Mouse (Mus musculus): ENCODE data around the gene Nisch. TPM values are rescaled to one million over a fixed set of nuclear protein-coding genes. Genes with fewer than 3 reads are reported as not detected.

The Nisch gene
- polyA plus RNA-seq, 1 experiment from 2014 or later: 368 TPM

DNA sequence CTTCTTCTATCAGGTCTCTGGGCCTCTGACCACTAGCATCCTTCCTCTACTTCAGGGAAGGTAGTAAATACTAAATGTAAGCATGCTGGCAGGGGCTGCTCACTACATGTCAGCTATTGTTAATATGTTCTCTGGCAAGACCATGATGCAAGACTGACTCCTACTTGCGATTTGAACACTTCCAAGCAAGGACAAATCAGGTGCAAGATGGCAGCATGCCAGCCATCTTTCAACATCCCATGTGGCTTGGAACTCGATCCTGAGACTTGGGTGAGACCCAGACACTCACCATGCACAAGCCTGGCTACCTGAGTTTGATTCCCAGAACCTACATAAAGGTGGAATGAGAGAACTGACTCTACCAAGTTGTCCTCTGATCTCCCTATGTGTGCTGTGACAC is 24.8 kb downstream of the Nisch start:
- Histone ChIP-seq H3K27ac (ENCODE audit: low read length) (no peak overlapping the region), H3K27me3 (ENCODE audit: control insufficient read depth, insufficient read depth, low read length) (no peaks in the 10 kb centered on the region), H3K4me2 (replicated peaks; ENCODE audit: low read depth, low read length) (no peak overlapping the region), H3K9ac (replicated peaks; ENCODE audit: low read depth, low read length) (no peak overlapping the region), H3K4me3 (ENCODE audit: low read depth, low read length) (no peak overlapping the region), H3K36me3 (ENCODE audit: control insufficient read depth, insufficient read depth, low read length) (peaks cover 88% of the 10 kb centered on the region), H3K4me1 (ENCODE audit: control insufficient read depth, insufficient read depth, low read length) (peaks cover 4% of the 10 kb centered on the region; the same call in 1 of the 2 replicates), H3K9me3 (ENCODE audit: control insufficient read depth, low read depth, low read length) (no peaks in the 10 kb centered on the region)
- 75% methylated on average over 2 of the region's 2 CpGs for WGBS
- no peak for ATAC-seq (ENCODE audit: insufficient number of reproducible peaks, insufficient read depth, low FRiP score, low read depth)

GRCm38 (mm10) chr14:31189348-31189747 is 27.4 kb downstream of the Nisch start:
- Histone ChIP-seq H3K27ac (ENCODE audit: low read length) (no peak overlapping the region), H3K4me3 (ENCODE audit: low read depth, low read length) (no peak overlapping the region), H3K4me1 (ENCODE audit: control insufficient read depth, insufficient read depth, low read length) (no peaks in the 10 kb centered on the region), H3K27me3 (ENCODE audit: control insufficient read depth, insufficient read depth, low read length) (no peaks in the 10 kb centered on the region), H3K36me3 (ENCODE audit: control insufficient read depth, insufficient read depth, low read length) (peaks cover 96% of the 10 kb centered on the region), H3K4me2 (replicated peaks; ENCODE audit: low read depth, low read length) (no peak overlapping the region), H3K9ac (replicated peaks; ENCODE audit: low read depth, low read length) (no peak overlapping the region), H3K9me3 (ENCODE audit: control insufficient read depth, low read depth, low read length) (no peaks in the 10 kb centered on the region)
- no peak for ATAC-seq (ENCODE audit: insufficient number of reproducible peaks, insufficient read depth, low FRiP score, low read depth)
- 89% methylated on average over 3 of the region's 3 CpGs for WGBS

- Histone ChIP-seq H3K4me3 (ENCODE audit: low read depth, low read length) (no peak overlapping the region), H3K4me2 (replicated peaks; ENCODE audit: low read depth, low read length) (no peak overlapping the region), H3K4me1 (ENCODE audit: control insufficient read depth, insufficient read depth, low read length) (no peaks in the 10 kb centered on the region), H3K9me3 (ENCODE audit: control insufficient read depth, low read depth, low read length) (no peaks in the 10 kb centered on the region), H3K27ac (ENCODE audit: low read length) (no peak overlapping the region), H3K9ac (replicated peaks; ENCODE audit: low read depth, low read length) (no peak overlapping the region), H3K36me3 (ENCODE audit: control insufficient read depth, insufficient read depth, low read length) (peaks cover 99% of the 10 kb centered on the region), H3K27me3 (ENCODE audit: control insufficient read depth, insufficient read depth, low read length) (no peaks in the 10 kb centered on the region)
- WGBS: 72% methylated on average over 6 of the region's 6 CpGs
- no peak for ATAC-seq (ENCODE audit: insufficient number of reproducible peaks, insufficient read depth, low FRiP score, low read depth)
Measured at GRCm38 (mm10) chr14:31188771-31189181, 28.0 kb downstream of the Nisch start.

DNA sequence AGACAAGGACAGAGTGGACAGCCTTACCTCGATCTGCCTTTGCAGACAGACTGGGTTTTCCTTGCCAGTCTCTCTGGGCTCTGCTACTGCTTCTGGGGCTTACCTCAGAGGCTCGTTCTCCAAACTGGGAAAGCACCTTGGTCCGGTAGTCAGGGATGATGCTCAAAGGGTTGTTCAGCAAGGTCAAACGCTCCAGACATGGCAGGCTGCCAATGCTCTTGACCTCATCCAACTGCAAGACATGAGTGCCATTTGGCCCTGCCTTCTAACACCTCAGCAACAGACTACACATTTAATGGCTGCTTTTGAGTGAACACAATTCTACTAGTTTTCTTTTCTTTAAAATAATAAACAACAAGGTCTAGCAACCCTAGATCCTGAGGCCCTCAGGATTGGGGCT is 30.1 kb downstream of the Nisch start:
- Histone ChIP-seq H3K27me3 (ENCODE audit: control insufficient read depth, insufficient read depth, low read length) (no peaks in the 10 kb centered on the region), H3K27ac (ENCODE audit: low read length) (no peak overlapping the region), H3K4me2 (replicated peaks; ENCODE audit: low read depth, low read length) (no peak overlapping the region), H3K4me3 (ENCODE audit: low read depth, low read length) (no peak overlapping the region), H3K9ac (replicated peaks; ENCODE audit: low read depth, low read length) (no peak overlapping the region), H3K4me1 (ENCODE audit: control insufficient read depth, insufficient read depth, low read length) (no peaks in the 10 kb centered on the region), H3K9me3 (ENCODE audit: control insufficient read depth, low read depth, low read length) (no peaks in the 10 kb centered on the region), H3K36me3 (ENCODE audit: control insufficient read depth, insufficient read depth, low read length) (peaks cover 99% of the 10 kb centered on the region)
- no peak for ATAC-seq (ENCODE audit: insufficient number of reproducible peaks, insufficient read depth, low FRiP score, low read depth)
- WGBS: 77% methylated on average over 4 of the region's 4 CpGs

GRCm38 (mm10) chr14:31184195-31184594 is 32.6 kb downstream of the Nisch start:
- Histone ChIP-seq H3K27me3 (ENCODE audit: control insufficient read depth, insufficient read depth, low read length) (no peaks in the 10 kb centered on the region), H3K4me3 (ENCODE audit: low read depth, low read length) (no peak overlapping the region), H3K4me2 (replicated peaks; ENCODE audit: low read depth, low read length) (no peak overlapping the region), H3K9ac (replicated peaks; ENCODE audit: low read depth, low read length) (no peak overlapping the region), H3K27ac (ENCODE audit: low read length) (no peak overlapping the region), H3K36me3 (ENCODE audit: control insufficient read depth, insufficient read depth, low read length) (peaks cover 98% of the 10 kb centered on the region), H3K4me1 (ENCODE audit: control insufficient read depth, insufficient read depth, low read length) (no peaks in the 10 kb centered on the region), H3K9me3 (ENCODE audit: control insufficient read depth, low read depth, low read length) (no peaks in the 10 kb centered on the region)
- 88% methylated on average over 12 of the region's 12 CpGs for WGBS
- ATAC-seq (ENCODE audit: insufficient number of reproducible peaks, insufficient read depth, low FRiP score, low read depth): no peak

- H3K36me3 ChIP-seq (ENCODE audit: control insufficient read depth, insufficient read depth, low read length): peaks cover 98% of the 10 kb centered on the region
- no peak overlapping the region for H3K9ac ChIP-seq (replicated peaks; ENCODE audit: low read depth, low read length)
- H3K4me1 ChIP-seq (ENCODE audit: control insufficient read depth, insufficient read depth, low read length): no peaks in the 10 kb centered on the region
- H3K4me2 ChIP-seq (replicated peaks; ENCODE audit: low read depth, low read length): no peak overlapping the region
- no peak overlapping the region for H3K4me3 ChIP-seq (ENCODE audit: low read depth, low read length)
- ATAC-seq (ENCODE audit: insufficient number of reproducible peaks, insufficient read depth, low FRiP score, low read depth): no peak
- no peaks in the 10 kb centered on the region for H3K9me3 ChIP-seq (ENCODE audit: control insufficient read depth, low read depth, low read length)
- WGBS: 88% methylated on average over 5 of the region's 5 CpGs
- no peak overlapping the region for H3K27ac ChIP-seq (ENCODE audit: low read length)
- no peaks in the 10 kb centered on the region for H3K27me3 ChIP-seq (ENCODE audit: control insufficient read depth, insufficient read depth, low read length)
Measured at GRCm38 (mm10) chr14:31183541-31183940, 33.2 kb downstream of the Nisch start.

DNA sequence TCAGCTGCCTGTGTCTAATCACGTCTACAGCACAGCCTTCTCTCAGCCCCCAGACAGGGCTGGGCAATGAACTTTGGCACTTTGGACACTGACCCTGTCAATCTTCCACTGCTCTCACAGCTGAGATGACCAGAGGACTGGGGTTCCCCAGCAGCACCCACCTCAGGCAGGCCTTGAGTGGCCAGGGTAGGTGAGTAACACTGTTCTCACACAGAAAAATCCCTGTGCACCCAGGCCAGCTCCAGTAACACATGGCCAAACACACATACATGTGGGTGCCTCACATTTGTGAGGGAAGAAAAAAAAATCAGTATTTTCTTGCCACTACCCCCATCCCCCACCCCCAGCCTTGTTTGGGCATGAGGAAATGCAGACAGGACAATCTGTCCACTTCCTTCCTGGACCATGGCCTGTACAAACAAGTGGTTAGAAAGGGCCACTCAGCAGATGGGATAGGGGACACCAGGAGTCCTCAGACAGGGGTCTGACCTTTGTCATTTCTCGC is 33.9 kb downstream of the Nisch start:
- Histone ChIP-seq H3K9me3 (ENCODE audit: control insufficient read depth, low read depth, low read length) (no peaks in the 10 kb centered on the region), H3K9ac (replicated peaks; ENCODE audit: low read depth, low read length) (no peak overlapping the region), H3K4me2 (replicated peaks; ENCODE audit: low read depth, low read length) (no peak overlapping the region), H3K27ac (ENCODE audit: low read length) (no peak overlapping the region), H3K4me3 (ENCODE audit: low read depth, low read length) (no peak overlapping the region), H3K27me3 (ENCODE audit: control insufficient read depth, insufficient read depth, low read length) (no peaks in the 10 kb centered on the region), H3K4me1 (ENCODE audit: control insufficient read depth, insufficient read depth, low read length) (no peaks in the 10 kb centered on the region), H3K36me3 (ENCODE audit: control insufficient read depth, insufficient read depth, low read length) (peaks cover 95% of the 10 kb centered on the region)
- no peak for ATAC-seq (ENCODE audit: insufficient number of reproducible peaks, insufficient read depth, low FRiP score, low read depth)
- WGBS: 65% methylated on average over 2 of the region's 2 CpGs

GRCm38 (mm10) chr14:31181512-31181911 is 35.2 kb downstream of the Nisch start:
- H3K36me3 ChIP-seq (ENCODE audit: control insufficient read depth, insufficient read depth, low read length): peaks cover 95% of the 10 kb centered on the region
- ATAC-seq (ENCODE audit: insufficient number of reproducible peaks, insufficient read depth, low FRiP score, low read depth): no peak
- H3K4me2 ChIP-seq (replicated peaks; ENCODE audit: low read depth, low read length): no peak overlapping the region
- no peaks in the 10 kb centered on the region for H3K4me1 ChIP-seq (ENCODE audit: control insufficient read depth, insufficient read depth, low read length)
- H3K9me3 ChIP-seq (ENCODE audit: control insufficient read depth, low read depth, low read length): no peaks in the 10 kb centered on the region
- no peaks in the 10 kb centered on the region for H3K27me3 ChIP-seq (ENCODE audit: control insufficient read depth, insufficient read depth, low read length)
- WGBS: 79% methylated on average over 4 of the region's 4 CpGs
- H3K9ac ChIP-seq (replicated peaks; ENCODE audit: low read depth, low read length): no peak overlapping the region
- H3K27ac ChIP-seq (ENCODE audit: low read length): no peak overlapping the region
- no peak overlapping the region for H3K4me3 ChIP-seq (ENCODE audit: low read depth, low read length)

DNA sequence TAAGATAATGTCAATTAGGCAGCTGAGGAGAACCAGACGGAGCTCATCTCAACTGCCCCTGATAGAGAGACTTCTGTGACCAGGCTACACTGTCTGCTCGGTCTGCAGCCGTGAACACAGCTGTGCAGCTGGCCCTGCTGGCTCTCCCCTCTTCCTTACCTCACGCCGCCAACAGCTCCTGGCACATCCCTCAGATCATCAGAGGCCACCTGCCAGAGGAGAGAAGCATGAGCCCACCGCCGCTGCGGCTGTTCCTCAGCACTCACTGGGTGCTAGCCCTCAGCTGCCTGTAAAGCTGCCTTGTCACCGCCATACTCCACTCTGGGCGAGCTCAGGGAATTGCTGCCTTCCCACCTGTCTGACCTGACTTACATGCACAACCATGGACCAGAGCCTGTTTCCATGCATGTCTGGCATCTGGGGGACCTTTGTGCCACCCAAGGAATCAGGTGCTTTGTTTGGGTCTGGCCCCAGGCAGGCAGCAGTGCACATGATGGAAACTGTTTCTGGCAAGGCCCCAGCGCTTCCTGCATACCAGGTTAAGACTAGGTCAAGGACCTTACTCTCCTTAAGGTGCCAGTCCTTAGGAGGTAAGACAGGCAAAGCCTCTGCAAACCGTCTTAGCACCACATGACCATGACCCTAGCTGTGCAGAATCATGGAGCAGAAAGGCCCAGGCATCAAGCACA is 36.9 kb downstream of the Nisch start:
- H3K27ac ChIP-seq (ENCODE audit: low read length): no peak overlapping the region
- no peaks in the 10 kb centered on the region for H3K9me3 ChIP-seq (ENCODE audit: control insufficient read depth, low read depth, low read length)
- no peak overlapping the region for H3K4me3 ChIP-seq (ENCODE audit: low read depth, low read length)
- H3K4me1 ChIP-seq (ENCODE audit: control insufficient read depth, insufficient read depth, low read length): no peaks in the 10 kb centered on the region
- H3K4me2 ChIP-seq (replicated peaks; ENCODE audit: low read depth, low read length): no peak overlapping the region
- H3K36me3 ChIP-seq (ENCODE audit: control insufficient read depth, insufficient read depth, low read length): peaks cover 94% of the 10 kb centered on the region
- H3K27me3 ChIP-seq (ENCODE audit: control insufficient read depth, insufficient read depth, low read length): no peaks in the 10 kb centered on the region
- no peak for ATAC-seq (ENCODE audit: insufficient number of reproducible peaks, insufficient read depth, low FRiP score, low read depth)
- H3K9ac ChIP-seq (replicated peaks; ENCODE audit: low read depth, low read length): no peak overlapping the region
- 85% methylated on average over 12 of the region's 12 CpGs for WGBS

All from stomach, embryonic 14.5 days (tissue).